Mouse (Mus musculus) testis, adult 2 months (tissue): ENCODE measurements at regions not wholly inside any gene's neighbourhood (a gene's known extent, or its start where the extent isn't known, plus 50 kb on each side); places are given as distances from the start of the nearest gene placed in this dataset.

Source experiments
- CTCF ChIP-seq: fragments of 200-500 bp; IDR thresholded peaks from 2 replicates; pipeline ENCODE4 v1.5.1; 2012; ENCODE audit warnings: low read depth, mild to moderate bottlenecking, inconsistent platforms, low read length, moderate library complexity; ENCODE audit not compliant: control insufficient read depth, insufficient read depth, insufficient replicate concordance
- POLR2A ChIP-seq: fragments of 200-500 bp; IDR thresholded peaks from 2 replicates; pipeline ENCODE4 v1.6.1; 2012; ENCODE audit warnings: low read depth, mild to moderate bottlenecking, inconsistent platforms, low read length, moderate library complexity; ENCODE audit not compliant: control insufficient read depth

GRCm38 (mm10) chr7:115057736-115058135 lies 314.2 kb downstream of the Insc start:
- TF ChIP-seq POLR2A (no peak), CTCF (no peak)
